Mouse (Mus musculus): ENCODE measurements around the gene Cct4.
A peak's percentile ranks its signal among the peaks of the same experiment; 100 is the strongest.

The Cct4 gene

DNA sequence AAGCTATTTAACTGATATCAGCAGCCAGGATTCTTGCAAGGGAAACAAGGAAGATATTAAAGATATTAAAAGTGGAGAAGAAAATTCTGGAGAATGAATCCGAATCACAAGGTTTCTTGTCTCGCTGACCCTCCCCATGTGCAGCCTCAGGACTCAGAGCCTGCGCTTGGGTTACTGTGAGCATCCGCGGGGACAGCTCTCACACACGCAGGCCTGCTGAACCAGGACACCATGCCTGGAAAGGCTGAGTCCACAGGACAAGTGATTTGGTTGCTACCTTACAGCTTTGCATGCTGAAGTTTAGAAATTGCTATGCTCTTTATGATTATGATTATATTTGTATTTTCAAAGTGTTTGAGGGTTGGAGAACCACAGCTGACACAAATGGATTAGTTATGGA, 39.1 kb downstream of the Cct4 start:
- DNase-seq (ENCODE audit: low spot score in 2 of 2) = no peak

DNA sequence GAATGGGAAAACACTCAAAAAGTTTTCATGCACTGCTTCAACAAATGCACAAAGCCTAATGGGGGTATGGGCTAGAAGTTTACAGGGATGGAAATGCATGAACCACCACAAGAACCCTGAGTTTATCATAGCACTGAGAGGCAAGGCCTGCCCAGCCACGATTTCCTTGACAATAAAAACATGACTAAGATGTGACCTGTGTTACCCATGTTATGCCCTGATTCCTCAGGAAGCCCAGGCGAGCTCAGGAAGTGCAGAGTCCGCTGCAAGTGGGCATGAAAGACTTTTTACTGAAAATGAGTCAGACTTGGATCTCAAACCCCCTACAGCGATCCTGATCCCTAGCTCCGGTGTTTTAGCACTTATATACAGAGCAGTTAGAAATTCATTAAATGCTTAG, 56.9 kb downstream of the Cct4 start:
- DNase-seq (ENCODE audit: low spot score in 2 of 2) = no peak

DNA sequence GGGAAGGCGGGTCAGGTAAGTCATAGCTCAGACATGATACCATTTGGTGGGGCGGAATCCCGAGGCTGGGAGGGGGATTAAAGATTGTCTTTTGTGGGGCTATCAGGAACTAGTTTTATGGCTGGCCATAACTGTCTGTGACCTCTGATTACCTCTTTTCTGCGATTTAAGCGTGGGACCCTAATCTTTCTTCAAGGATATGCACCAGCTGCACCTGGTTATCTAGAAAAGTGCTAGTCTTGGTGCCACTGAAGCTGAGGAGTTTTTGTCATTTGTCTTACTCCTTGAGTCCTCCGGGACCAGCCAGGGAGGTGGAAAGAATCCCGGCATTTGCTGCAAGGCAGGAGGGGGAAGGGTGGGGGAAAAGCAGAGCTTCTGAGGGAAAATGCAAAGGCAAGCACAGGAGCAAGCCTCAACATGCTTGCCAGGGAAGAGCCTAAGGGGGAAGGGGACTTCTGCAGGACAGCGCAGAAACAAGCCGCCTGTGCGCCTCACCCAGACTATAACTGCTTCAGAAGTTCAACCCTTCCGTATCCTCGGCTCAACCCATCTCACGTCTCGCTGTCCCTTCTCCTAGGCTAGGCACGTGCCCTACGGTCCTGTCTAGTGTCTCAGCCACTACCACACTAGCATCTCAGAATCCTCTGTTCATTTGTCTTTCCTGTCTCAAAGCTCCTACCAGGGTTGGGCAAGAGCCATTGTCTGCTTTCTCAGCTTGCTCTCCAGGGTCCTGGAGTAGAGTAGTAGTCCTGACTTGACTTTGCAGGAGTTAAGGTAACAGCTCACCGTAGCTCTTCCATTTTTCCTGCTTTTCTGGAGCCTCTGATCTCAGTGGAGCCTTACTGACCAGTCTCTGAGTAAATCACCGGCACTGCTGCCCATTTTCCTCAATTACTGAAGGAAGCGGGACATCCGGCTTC, 57.6 kb downstream of the Cct4 start:
- DNase-seq (ENCODE audit: low spot score in 2 of 2) = peak in 1 of 2 experiments; percentile 6

DNA sequence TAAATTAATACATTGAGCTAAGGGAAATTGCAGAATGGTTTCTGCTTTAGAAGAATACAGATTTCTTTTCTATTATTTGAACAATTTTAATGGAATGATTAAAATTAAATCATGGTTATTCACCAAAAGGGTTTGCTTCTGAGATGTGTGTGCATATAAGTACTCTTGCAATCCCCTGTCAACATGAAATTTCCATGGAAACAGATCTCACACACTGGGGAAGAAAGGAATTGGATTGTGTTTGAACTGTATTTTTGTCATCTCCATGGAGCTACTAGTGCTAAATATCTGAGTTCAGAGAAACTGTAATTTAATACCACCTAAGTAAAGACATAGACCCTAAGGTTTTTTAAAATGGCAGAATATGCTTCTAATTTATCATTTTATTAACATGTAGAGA, 59.3 kb downstream of the Cct4 start:
- DNase-seq (ENCODE audit: low spot score in 2 of 2) = no peak

DNA sequence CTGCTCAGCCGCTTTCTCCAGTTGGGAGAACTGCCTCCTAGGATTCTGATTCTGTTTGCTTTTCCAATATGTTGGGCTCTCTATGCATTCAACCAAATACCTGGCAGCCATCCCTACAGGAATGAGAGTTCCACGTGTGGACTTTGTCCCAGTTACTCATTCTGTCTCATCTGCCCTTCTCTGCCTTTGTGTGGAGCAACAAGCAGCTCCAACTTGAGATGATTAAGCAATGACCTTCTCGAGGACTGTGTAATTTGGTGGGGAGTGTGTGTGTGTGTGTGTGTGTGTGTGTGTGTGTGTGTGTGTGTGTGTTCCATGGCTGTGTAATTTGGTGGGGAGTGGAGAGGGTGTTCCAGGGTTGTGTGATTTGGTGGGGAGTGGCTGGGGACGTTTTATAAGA, 62.0 kb downstream of the Cct4 start:
- no peak for DNase-seq (ENCODE audit: low spot score in 2 of 2)
